Mouse (Mus musculus): ENCODE measurements around the gene Mrln.

Gene Mrln

DNA sequence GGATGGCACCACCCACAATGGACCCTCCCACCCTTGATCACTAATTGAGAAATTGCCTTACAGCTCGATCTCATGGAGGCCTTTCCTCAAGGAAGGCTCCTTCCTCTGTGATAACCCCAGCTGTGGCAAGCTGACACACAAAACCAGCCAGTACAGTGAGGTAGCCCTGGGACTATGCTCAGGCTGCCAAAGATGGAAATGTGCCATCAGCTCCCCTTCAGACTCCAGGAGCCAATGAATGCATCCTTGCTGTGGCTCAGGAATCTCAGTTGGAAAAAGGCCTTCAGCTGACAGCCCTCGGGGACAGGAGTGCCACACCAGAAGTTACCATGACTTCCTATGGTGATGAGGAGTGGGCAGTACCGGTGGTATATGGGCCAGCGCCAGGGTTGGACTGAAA lies 50.2 kb downstream of the Mrln start:
- DNase-seq (ENCODE audit: low spot score in 2 of 2): no peak

DNA sequence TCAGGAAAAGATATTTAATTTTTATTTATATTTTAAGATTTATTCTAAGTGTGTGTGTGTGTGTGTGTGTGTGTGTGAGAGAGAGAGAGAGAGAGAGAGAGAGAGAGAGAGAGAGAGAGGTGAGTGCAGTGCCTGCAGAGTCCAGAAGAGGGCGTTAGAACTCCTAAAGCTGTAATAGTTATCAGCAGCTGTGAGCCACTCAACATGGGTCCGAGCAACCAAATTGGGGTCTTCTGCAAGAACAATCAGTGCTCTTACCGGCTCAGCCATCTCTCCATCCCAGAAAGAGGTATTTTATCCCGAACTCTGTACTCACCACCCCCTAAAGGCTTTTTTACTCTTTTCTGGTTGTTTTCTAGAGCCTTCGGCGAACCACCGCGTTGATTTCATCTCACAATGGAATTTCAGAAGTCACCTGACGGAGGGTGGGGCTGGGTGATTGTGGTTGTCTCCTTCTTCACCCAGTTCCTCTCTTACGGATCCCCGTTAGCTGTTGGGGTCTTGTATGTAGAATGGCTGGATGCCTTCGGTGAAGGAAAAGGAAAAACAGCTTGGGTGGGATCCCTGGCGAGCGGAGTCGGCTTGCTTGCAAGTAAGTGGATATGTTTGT lies 51.2 kb downstream of the Mrln start:
- DNase-seq (ENCODE audit: low spot score in 2 of 2): no peak

DNA sequence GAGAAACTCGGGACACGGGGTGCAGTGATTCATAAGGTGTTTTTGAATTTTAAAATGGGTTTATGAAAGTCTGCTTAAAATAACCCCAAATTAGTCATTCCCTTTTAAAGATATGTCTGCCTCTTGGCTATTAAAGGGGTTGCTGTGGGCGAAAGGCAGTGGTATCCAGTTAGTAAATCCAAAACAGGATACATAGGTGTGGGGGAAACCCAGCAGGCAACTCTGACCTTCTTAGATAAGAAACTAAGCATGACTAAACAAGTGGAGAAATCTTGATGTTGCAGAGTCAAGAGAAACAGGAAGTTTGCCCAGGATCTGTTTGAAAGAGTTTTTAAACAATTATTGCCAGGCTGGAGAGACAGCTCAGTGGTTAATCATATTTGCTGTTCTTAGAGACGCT lies 52.6 kb downstream of the Mrln start:
- no peak for DNase-seq (ENCODE audit: low spot score in 2 of 2)

DNA sequence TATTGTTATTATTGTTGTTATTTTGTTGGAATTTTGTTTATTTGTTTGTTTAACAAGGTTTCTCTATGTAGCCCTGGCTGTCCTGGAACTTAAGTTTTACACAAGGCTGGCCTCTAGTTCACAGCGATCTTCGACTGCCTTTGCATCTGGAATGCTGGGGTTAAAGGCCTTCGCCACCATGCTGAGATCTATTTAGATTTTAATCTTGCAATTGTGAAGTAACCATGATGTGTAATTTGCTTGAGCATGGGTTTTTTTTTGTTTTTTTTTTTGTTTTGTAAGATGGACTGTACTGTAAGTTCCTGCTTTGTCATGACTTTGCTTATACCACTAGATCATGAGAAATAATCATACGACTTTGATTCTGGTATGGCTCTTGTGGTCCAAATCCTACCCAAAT lies 56.4 kb downstream of the Mrln start:
- DNase-seq (ENCODE audit: low spot score in 2 of 2): no peak

DNA sequence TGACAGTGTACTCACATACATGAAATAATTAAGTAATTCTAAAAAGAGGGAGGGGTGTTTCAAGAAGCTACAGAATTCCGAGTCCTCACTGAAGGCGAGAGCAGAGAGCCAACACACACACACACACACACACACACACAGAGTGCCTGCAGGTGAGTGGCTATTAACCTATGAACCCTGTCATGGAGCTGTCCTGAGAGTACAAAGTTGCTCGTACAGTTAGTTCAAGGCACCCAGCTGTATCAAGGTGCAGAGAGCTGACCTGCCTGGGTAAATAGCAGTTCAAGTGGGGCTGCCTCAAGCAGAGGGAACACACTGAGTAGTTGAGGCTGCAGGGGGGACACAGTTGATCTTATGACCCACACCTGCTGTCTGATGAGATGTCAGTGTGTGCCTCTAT lies 57.6 kb downstream of the Mrln start:
- DNase-seq (ENCODE audit: low spot score in 2 of 2): no peak

DNA sequence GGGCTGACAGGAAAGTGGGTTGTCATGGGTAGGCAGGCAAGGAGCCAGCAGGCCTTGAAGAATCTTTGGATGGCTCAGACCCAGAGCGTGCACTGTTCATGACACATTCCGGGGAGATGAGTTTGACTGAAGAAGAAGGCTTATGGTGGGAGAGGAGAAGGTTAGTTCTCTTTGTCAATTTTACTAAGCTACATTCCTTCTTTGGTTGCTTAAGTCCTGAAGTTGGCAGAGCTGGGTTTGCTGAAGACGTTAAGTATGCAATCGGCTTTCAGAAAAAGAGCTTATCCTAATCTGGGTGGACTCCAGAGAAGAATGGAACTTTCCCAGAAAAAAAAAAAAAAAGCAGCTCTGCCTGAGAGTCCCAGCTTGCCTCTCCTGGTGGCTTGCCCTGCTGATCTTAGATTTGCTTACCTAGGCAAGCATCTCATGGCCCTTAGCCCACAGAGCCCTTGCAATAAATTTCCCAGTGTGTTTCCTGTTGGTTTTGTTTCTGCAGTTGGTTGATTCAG lies 59.3 kb downstream of the Mrln start:
- no peak for DNase-seq (ENCODE audit: low spot score in 2 of 2)

DNA sequence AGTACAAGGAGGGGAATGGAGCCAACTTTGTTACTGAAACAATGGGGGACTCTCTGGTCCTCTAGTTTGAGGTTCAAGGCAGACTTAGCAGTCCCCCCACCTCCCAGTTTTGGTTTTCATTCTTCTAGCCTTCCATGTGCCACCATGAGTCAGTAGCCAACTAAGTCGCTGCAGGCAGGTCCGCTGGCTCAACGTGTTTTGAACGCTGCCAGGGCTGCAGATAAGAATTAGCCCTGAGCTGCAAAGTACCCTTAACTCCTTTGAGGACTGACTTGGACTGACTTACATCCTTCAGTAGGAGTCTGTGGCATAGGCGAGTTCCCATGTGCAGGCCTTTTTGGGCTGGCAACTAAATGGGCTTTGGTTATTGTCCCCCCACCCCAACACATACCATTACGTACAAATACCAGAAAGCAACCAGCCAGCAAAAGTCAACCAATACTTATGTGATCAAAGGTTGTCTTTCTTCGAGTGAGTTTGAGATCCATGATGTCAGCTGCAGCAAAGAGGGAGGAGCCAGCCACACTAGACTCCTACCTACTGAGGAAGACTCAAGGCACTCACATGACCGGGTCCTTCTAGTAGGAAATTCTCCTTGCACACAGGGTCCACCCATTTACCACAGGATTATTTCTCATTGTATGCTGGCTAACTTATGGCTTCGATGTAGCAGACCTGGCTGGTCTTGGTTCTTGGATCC lies 60.0 kb downstream of the Mrln start:
- DNase-seq (ENCODE audit: low spot score in 2 of 2): no peak

DNA sequence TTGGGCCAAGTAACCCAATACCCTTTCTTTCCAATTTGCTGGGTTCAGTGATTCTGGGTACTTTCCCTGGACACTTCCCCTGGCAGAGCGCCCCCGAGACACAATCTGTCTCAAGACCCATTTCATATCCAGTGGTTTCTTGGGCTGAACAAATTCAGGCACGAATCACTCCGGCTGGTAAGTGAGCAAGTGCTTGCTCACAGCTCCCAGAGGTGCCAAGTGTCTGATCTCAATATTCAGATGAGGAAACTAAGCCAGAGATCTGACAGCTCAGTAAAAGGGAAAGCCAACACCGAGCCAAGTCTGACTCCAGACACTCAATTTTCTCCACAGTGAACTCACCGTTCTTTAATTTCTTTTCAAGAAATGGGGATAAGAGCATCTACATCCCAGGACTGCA lies 62.0 kb downstream of the Mrln start:
- DNase-seq (ENCODE audit: low spot score in 2 of 2): no peak

DNA sequence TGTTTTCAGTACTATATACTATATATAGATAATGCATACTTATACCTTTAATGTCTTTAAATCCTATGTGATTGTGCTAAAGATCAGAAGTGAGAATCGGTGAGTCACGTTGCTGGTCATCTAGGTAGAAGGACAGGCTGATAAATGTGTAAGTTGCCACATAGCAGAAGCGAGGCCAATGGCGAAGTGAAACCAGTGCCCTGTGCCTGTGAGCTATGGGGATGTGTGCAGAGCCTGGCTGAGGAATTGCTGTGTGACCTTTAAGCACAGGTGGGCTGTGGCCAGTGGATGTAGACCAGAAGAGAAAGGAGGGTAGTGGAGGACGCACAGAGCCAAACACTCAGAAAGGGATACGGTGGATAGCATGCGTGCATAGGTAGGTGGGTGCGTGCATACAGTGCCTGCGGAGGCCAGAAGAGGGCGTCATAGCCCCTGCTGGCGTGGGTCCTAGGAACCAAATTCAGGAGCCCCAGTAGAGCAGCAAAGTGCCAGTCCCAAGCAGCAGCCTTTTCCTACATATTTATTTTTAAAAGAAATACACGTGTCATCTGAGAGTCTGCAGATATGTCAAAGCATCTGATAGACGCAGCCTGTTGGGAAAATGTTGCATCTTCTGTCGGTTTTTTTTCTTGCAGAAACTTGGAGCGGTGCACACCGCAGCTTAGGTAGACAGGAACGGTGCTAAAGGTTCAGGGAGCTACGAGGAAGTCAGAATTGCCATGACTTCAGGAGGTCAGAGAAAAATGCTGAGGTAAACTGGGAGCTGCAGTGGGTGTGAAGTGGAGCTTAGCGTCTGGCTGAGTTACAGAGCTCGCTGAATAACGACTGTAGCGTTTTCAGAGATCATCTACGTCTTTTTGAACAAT lies 64.3 kb downstream of the Mrln start:
- DNase-seq (ENCODE audit: low spot score in 2 of 2): no peak
